Mouse (Mus musculus): ENCODE data around the gene Tmtc2.

- TF ChIP-seq CTCF (conservative IDR thresholded peaks at IDR 0.05; ENCODE audit: low read length) (no peak), NANOG (IDR thresholded peaks at IDR 0.05; ENCODE audit: borderline replicate concordance, low read length) (no peak), POU5F1 (IDR thresholded peaks at IDR 0.05; ENCODE audit: borderline replicate concordance, low read length) (no peak)
Measured at GRCm38 (mm10) chr10:105232864-105233263, 341.4 kb downstream of the Tmtc2 start.
